Mouse (Mus musculus): ENCODE measurements around the gene Stxbp6.

DNA sequence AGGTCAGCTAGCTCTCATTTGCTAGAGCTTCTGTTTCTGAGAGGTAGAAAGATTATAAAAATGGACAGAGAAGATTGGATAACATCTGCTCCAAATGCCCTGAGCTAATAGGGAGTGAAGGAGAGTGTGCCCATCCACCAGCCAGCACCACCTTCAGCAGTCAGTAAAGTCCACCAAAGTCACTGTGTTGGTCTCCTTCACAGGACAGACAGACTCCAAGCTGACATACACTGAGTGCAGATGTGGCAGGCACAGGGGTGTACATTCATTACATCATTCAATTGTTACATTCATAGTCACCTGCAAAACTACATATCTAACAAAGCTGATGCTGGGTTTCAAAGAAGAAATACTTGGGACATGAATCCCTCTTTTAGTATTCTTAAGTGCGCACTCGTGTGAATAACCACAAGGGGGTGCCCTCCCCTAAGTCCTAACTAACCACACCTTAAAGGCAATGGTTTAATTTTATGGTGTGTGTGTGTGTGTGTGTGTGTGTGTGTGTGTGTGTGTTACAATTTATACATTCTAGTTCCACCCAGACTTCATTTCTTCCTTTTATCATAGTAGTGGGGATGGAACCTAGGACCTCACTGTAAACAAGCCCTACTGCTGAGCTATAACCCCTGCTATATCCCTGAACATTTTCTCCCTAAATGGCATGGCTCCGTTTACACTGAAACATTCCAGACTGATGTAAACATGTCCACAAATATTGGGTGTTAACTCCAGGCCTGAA is 225.9 kb downstream of the Stxbp6 start:
- TF ChIP-seq CTCF (IDR thresholded peaks at IDR 0.05; ENCODE audit: low read depth) (peak; percentile 92), EP300 (optimal IDR thresholded peaks at IDR 0.05) (no peak)
